Mouse (Mus musculus) CH12.LX (cell line): ENCODE measurements around the gene Stk36. TPM values are rescaled to one million over a fixed set of nuclear protein-coding genes. Genes with fewer than 3 reads are reported as not detected.
A peak's percentile ranks its signal among the peaks of the same experiment; 100 is the strongest.

Experiments
- DNase-seq: peaks from one replicate; pipeline ENCODE4 v3.0.0-alpha.2; 2013; ENCODE audit errors: extremely low read depth
- H3K27ac ChIP-seq: 2 replicates; pipeline ENCODE4 v1.5.1; 2012; ENCODE audit warnings: low read depth, mild to moderate bottlenecking, control low read depth, moderate library complexity; ENCODE audit not compliant: insufficient read depth
- H3K27me3 ChIP-seq: replicated peaks from 2 replicates; pipeline ENCODE3; 2012; ENCODE audit warnings: inconsistent platforms
- H3K36me3 ChIP-seq, 2 experiments: replicated peaks in 1 of 2; 2 replicates each; pipeline versions ENCODE3 to v1.6.1; 2012; ENCODE audit warnings: inconsistent platforms in 1 of 2, low read length in 1 of 2, mild to moderate bottlenecking in 1 of 2, mixed read lengths in 1 of 2, moderate library complexity in 1 of 2; ENCODE audit not compliant: control insufficient read depth in 1 of 2, insufficient read depth in 1 of 2
- H3K4me1 ChIP-seq, 2 experiments: 2 replicates each; pipeline ENCODE4 v1.6.1; 2012; ENCODE audit warnings: inconsistent platforms in 1 of 2, moderate library complexity in 1 of 2; ENCODE audit not compliant: insufficient read depth in 2 of 2, control insufficient read depth in 1 of 2
- H3K4me2 ChIP-seq: 2 replicates; pipeline ENCODE4 v1.6.1; 2012; ENCODE audit warnings: low read depth, mild to moderate bottlenecking, control low read depth; ENCODE audit not compliant: poor library complexity, insufficient read depth, severe bottlenecking
- H3K4me3 ChIP-seq, 3 experiments: fragments of 150-350 bp in 1 of 3; sonication (generic) in 1 of 3; replicated peaks in 1 of 3; 2 replicates each; pipeline versions ENCODE3 to v1.5.1; 2011 to 2012; ENCODE audit warnings: low read depth in 2 of 3, low read length in 2 of 3, mild to moderate bottlenecking in 2 of 3, moderate library complexity in 2 of 3, control low read depth in 1 of 3, improper control_type of control experiment in 1 of 3, inconsistent platforms in 1 of 3, mixed read lengths in 1 of 3; ENCODE audit not compliant: poor library complexity in 1 of 3
- H3K79me2 ChIP-seq: replicated peaks from 2 replicates; pipeline ENCODE4 v1.6.1; 2012; ENCODE audit warnings: mild to moderate bottlenecking, moderate library complexity; ENCODE audit not compliant: control insufficient read depth, poor library complexity, insufficient read depth, severe bottlenecking; ENCODE audit errors: extremely low read depth
- H3K9ac ChIP-seq: 2 replicates; pipeline ENCODE4 v1.6.1; 2012; ENCODE audit warnings: low read depth, mild to moderate bottlenecking, control low read depth, moderate library complexity; ENCODE audit not compliant: insufficient read depth
- H3K9me3 ChIP-seq: replicated peaks from 2 replicates; pipeline ENCODE3; 2012; ENCODE audit warnings: low read length, inconsistent platforms, mixed read lengths
- BHLHE40 ChIP-seq: IDR thresholded peaks from 2 replicates; pipeline ENCODE4 v1.6.1; 2011; ENCODE audit warnings: mild to moderate bottlenecking, low read depth, low read length, improper control_type of control experiment
- ELF1 ChIP-seq: IDR thresholded peaks from 2 replicates; pipeline ENCODE4 v1.6.1; 2014; ENCODE audit warnings: low read depth, mild to moderate bottlenecking, inconsistent platforms, low read length, improper control_type of control experiment
- ETS1 ChIP-seq: conservative IDR thresholded peaks from 2 replicates; pipeline ENCODE4 v1.6.1; 2012; ENCODE audit warnings: low read depth, mild to moderate bottlenecking, inconsistent platforms, low read length, improper control_type of control experiment, moderate library complexity
- GABPA ChIP-seq: IDR thresholded peaks from 2 replicates; pipeline ENCODE4 v1.6.1; 2012; ENCODE audit warnings: low read depth, low read length, improper control_type of control experiment, inconsistent platforms; ENCODE audit not compliant: insufficient replicate concordance
- HCFC1 ChIP-seq: IDR thresholded peaks from 2 replicates; pipeline ENCODE4 v1.6.1; 2012; ENCODE audit warnings: low read depth, mild to moderate bottlenecking, inconsistent platforms, low read length, improper control_type of control experiment
- IRF4 ChIP-seq: IDR thresholded peaks from 2 replicates; pipeline ENCODE4 v1.6.1; 2014; ENCODE audit warnings: low read depth, mild to moderate bottlenecking, inconsistent platforms, low read length, improper control_type of control experiment
- JUN ChIP-seq: IDR thresholded peaks from 2 replicates; pipeline ENCODE4 v1.6.1; 2011; ENCODE audit warnings: low read depth, mild to moderate bottlenecking, low read length, improper control_type of control experiment, moderate library complexity; ENCODE audit not compliant: insufficient read depth
- KAT2A ChIP-seq: IDR thresholded peaks from 2 replicates; pipeline ENCODE4 v1.6.1; 2012; ENCODE audit warnings: low read length, improper control_type of control experiment, inconsistent platforms; ENCODE audit not compliant: insufficient replicate concordance
- MAX ChIP-seq: IDR thresholded peaks from 2 replicates; pipeline ENCODE4 v1.6.1; 2011; ENCODE audit warnings: low read length, improper control_type of control experiment
- MAZ ChIP-seq: IDR thresholded peaks from 2 replicates; pipeline ENCODE4 v1.6.1; 2012; ENCODE audit warnings: low read depth, mild to moderate bottlenecking, inconsistent platforms, low read length, improper control_type of control experiment, moderate library complexity
- MXI1 ChIP-seq: IDR thresholded peaks from 2 replicates; pipeline ENCODE4 v1.6.1; 2011; ENCODE audit warnings: mild to moderate bottlenecking, low read depth, low read length, improper control_type of control experiment
- NELFE ChIP-seq: IDR thresholded peaks from 2 replicates; pipeline ENCODE4 v1.6.1; 2011; ENCODE audit warnings: low read depth, low read length, improper control_type of control experiment
- NRF1 ChIP-seq: IDR thresholded peaks from 2 replicates; pipeline ENCODE4 v1.6.1; 2014; ENCODE audit warnings: low read depth, mild to moderate bottlenecking, inconsistent platforms, low read length, improper control_type of control experiment, moderate library complexity
- PAX5 ChIP-seq: IDR thresholded peaks from 2 replicates; pipeline ENCODE4 v1.6.1; 2012; ENCODE audit warnings: low read length, inconsistent platforms, mixed read lengths
- POLR2A ChIP-seq: IDR thresholded peaks from 2 replicates; pipeline ENCODE4 v1.6.1; 2011; ENCODE audit warnings: low read depth, mild to moderate bottlenecking, improper control_type of control experiment, low read length
- POLR2AphosphoS2 ChIP-seq: IDR thresholded peaks from 2 replicates; pipeline ENCODE4 v1.6.1; 2011; ENCODE audit warnings: low read depth, low read length, improper control_type of control experiment
- RCOR1 ChIP-seq: conservative IDR thresholded peaks from 2 replicates; pipeline ENCODE4 v1.6.1; 2012; ENCODE audit warnings: low read depth, mild to moderate bottlenecking, inconsistent platforms, low read length, improper control_type of control experiment
- SIN3A ChIP-seq: IDR thresholded peaks from 2 replicates; pipeline ENCODE4 v1.6.1; 2012; ENCODE audit warnings: low read length, improper control_type of control experiment, inconsistent platforms
- TBP ChIP-seq: conservative IDR thresholded peaks from 2 replicates; pipeline ENCODE4 v1.6.1; 2011; ENCODE audit warnings: low read depth, low read length, improper control_type of control experiment
- TCF12 ChIP-seq: IDR thresholded peaks from 2 replicates; pipeline ENCODE4 v1.6.1; 2014; ENCODE audit warnings: low read depth, mild to moderate bottlenecking, inconsistent platforms, low read length, improper control_type of control experiment
- USF1 ChIP-seq: IDR thresholded peaks from 2 replicates; pipeline ENCODE4 v1.6.1; 2014; ENCODE audit warnings: low read depth, mild to moderate bottlenecking, inconsistent platforms, low read length, improper control_type of control experiment
- USF2 ChIP-seq: conservative IDR thresholded peaks from 2 replicates; pipeline ENCODE4 v1.6.1; 2011; ENCODE audit warnings: low read depth, low read length, improper control_type of control experiment
- ZMIZ1 ChIP-seq: IDR thresholded peaks from 2 replicates; pipeline ENCODE4 v1.6.1; 2012; ENCODE audit warnings: low read depth, mild to moderate bottlenecking, inconsistent platforms, low read length, improper control_type of control experiment
- dilution Hi-C: fragments of 300-500 bp; cut with MboI; formaldehyde crosslinking; loops from 2 replicates; pipeline ENCODE4 v1.14.3; 2020; ENCODE audit warnings: low sequenced_read_pairs; ENCODE audit not compliant: extremely low pct_unique_long_range_greater_than_20kb, extremely low pct_ligation_motif_present
- in situ Hi-C: fragments of 300-500 bp; cut with MboI; formaldehyde crosslinking; loops from 3 replicates; pipeline ENCODE4 v1.14.3; 2019; ENCODE audit warnings: low sequenced_read_pairs, low pct_ligation_motif_present, low pct_unique_long_range_greater_than_20kb, mixed read lengths
- polyA plus RNA-seq: library from polyadenylated mRNA; unstranded; fragments of >175 nt; gene quantifications from 2 replicates; pipeline ENCODE4 v1.2.1, GENCODE M21; 2012; ENCODE audit warnings: low read depth; ENCODE audit not compliant: insufficient read length
- total RNA-seq, 2 experiments: library from RNA; depleted of rRNA; stranded (reverse); fragments of 300-350 nt in 1 of 2; fragments of >200 nt in 1 of 2; gene quantifications; 2 replicates each; pipeline ENCODE4 v1.2.3; 2012 to 2014

Gene Stk36
- total and polyA plus RNA-seq, 3 experiments = 0.40 to 1.8 (median 0.81) TPM

DNA sequence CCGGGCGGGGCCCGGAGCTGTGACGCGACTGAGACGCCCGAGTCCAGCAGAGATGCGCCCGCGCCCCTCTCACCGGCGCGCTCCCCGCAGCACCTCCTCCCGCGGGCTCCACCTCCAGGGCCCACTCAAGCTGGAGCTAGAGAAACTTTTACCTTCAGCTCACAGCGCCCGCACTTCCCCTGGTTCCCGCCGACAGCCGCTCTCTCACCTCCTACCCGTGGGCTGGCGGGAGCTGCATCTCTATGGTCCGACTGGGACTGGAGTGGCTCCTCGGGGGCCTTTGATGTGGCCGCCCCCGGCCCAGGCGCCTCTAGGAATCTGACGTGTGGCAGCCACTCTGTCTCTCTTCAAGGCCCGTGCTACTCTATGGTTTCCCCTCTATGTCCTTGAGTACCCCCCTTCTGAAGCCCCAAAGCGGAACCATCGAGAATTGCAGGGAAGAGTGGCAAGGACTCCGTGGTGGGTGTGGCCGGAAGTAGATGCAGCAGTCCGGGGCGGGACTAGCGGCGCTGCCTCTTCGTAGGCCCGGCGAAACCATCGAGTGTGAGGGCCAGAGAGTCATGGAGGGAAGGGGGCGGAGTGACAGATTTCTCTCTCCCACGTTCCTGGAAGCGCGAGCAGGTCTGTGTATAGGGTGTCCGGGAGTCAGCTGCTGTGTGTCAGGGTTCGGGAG lies 13.3 kb upstream of the Stk36 start, which contains the start of the genes Zfp142 and Bcs1l:
Gene Zfp142, minus strand, starts transcription at position 474 of the 673 bp plus-strand sequence.
Gene Bcs1l, plus strand, starts transcription at position 517 of the 673 bp plus-strand sequence.
- H3K27me3 ChIP-seq = no peaks in the 10 kb centered on the region
- H3K27ac ChIP-seq = peak within 1 kb of the TSS; percentile 1; the same call in 1 of the 2 replicates
- dilution Hi-C loops (no loop called here), in situ Hi-C loops (no loop called here)
- H3K9ac ChIP-seq = peak within 1 kb of the TSS; percentile 87
- no peaks in the 10 kb centered on the region for H3K9me3 ChIP-seq
- peaks cover 40% of the 10 kb centered on the region for H3K79me2 ChIP-seq
- peak within 1 kb of the TSS; percentile 96 for H3K4me2 ChIP-seq
- peaks cover 30 to 57% of the 10 kb centered on the region in 2 experiments for H3K36me3 ChIP-seq
- DNase-seq = peak; percentile 98
- H3K4me1 ChIP-seq = peaks cover 5 to 41% of the 10 kb centered on the region in 2 experiments
- peak within 1 kb of the TSS; percentile 84 to 89 (median 87) for H3K4me3 ChIP-seq
- TF ChIP-seq GABPA = peak; percentile 59; the same call in 1 of the 2 replicates
- peak; percentile 74; the same call in 1 of the 2 replicates for TF ChIP-seq MAX
- TF ChIP-seq ETS1 = peak; percentile 45; the same call in 1 of the 2 replicates
- peak; percentile 87; the same call in 1 of the 2 replicates for TF ChIP-seq KAT2A
- 0 out of 2 replicates have a peak, but pooled peaks have one; percentile 46 for TF ChIP-seq RCOR1
- no peak for TF ChIP-seq PAX5
- TF ChIP-seq TBP = peak; percentile 59; the same call in 1 of the 2 replicates
- TF ChIP-seq MAZ = peak; percentile 69
- no peak for TF ChIP-seq USF2
- 0 out of 2 replicates have a peak, but pooled peaks have one; percentile 40 for TF ChIP-seq NRF1
- no peak for TF ChIP-seq USF1
- peak; percentile 97 for TF ChIP-seq SIN3A
- no peak; the same call in none of the 2 replicates for TF ChIP-seq IRF4
- TF ChIP-seq HCFC1 = peak; percentile 94
- TF ChIP-seq POLR2AphosphoS2 = peak; percentile 81; the same call in 1 of the 2 replicates
- TF ChIP-seq TCF12 = peak; percentile 74
- peak; percentile 91 for TF ChIP-seq MXI1
- peak; percentile 85 for TF ChIP-seq ELF1
- TF ChIP-seq JUN = no peak
- peak; percentile 83; the same call in 1 of the 2 replicates for TF ChIP-seq ZMIZ1
- peak; percentile 70 for TF ChIP-seq NELFE
- peak; percentile 74 for TF ChIP-seq POLR2A
- TF ChIP-seq BHLHE40 = peak; percentile 30; the same call in 1 of the 2 replicates
